Mouse (Mus musculus) embryonic facial prominence, embryonic 14.5 days (tissue): ENCODE results near the gene Ikzf4. TPM values are rescaled to one million over a fixed set of nuclear protein-coding genes. Genes with fewer than 3 reads are reported as not detected.

Experiments used
- microRNA-seq: library from miRNA; unstranded; fragments of <30 nt; microRNA quantifications from one replicate; pipeline ENCODE4, GENCODE M21; 2016; ENCODE audit warnings: borderline number of aligned reads
- polyA plus RNA-seq: library from polyadenylated mRNA; unstranded; fragments of >200 nt; fragmentation: Nextera tagmentation; extraction: Ambion mirVana; gene quantifications from 2 replicates; pipeline ENCODE4 v1.2.1, GENCODE M21; 2014

Gene Ikzf4
- polyA plus RNA-seq, 1 experiment from 2014 or later: 2.2 TPM

Small RNAs within 50 kb of the gene (microRNA-seq; reads per million reads assigned to microRNA genes)
- gene Mir6917: 1.2 reads per million

Other genes with a start within 250 kb of the Ikzf4 start
- gene Slc39a5, start 244.8 kb downstream of the Ikzf4 start, polyA plus RNA-seq: 0.11 and 0.13 TPM in 2 replicates
- gene Nabp2, start 234.5 kb downstream of the Ikzf4 start, polyA plus RNA-seq: 61.9 and 63.3 TPM in 2 replicates
- 35.2 and 36.1 TPM in 2 replicates for gene Rnf41, start 234.3 kb downstream of the Ikzf4 start, polyA plus RNA-seq
- gene Smarcc2, start 186.7 kb downstream of the Ikzf4 start, polyA plus RNA-seq: 84.1 and 91.4 TPM in 2 replicates
- gene Myl6, start 151.8 kb downstream of the Ikzf4 start, polyA plus RNA-seq: 1,095 and 1,174 TPM in 2 replicates
- 5.6 and 6.8 TPM in 2 replicates for gene Myl6b, start 147.3 kb downstream of the Ikzf4 start, polyA plus RNA-seq
- gene Esyt1, start 120.1 kb downstream of the Ikzf4 start, polyA plus RNA-seq: 44.2 and 46.8 TPM in 2 replicates
- 11.4 and 12.5 TPM in 2 replicates for gene Zc3h10, start 98.2 kb downstream of the Ikzf4 start, polyA plus RNA-seq
- gene Rpl41, start 96.7 kb downstream of the Ikzf4 start, polyA plus RNA-seq: 4,564 and 5,119 TPM in 2 replicates
- 187 and 202 TPM in 2 replicates for gene Pa2g4, start 80.0 kb downstream of the Ikzf4 start, polyA plus RNA-seq
- gene Erbb3, start 56.3 kb downstream of the Ikzf4 start, polyA plus RNA-seq: 22.5 and 22.7 TPM in 2 replicates
- 1,114 and 1,162 TPM in 2 replicates for gene Rps26, start 19.2 kb downstream of the Ikzf4 start, polyA plus RNA-seq
- gene Suox, start 28.1 kb upstream of the Ikzf4 start, polyA plus RNA-seq: 11.1 and 14.4 TPM in 2 replicates
- 74.7 and 75.4 TPM in 2 replicates for gene Rab5b, start 50.3 kb upstream of the Ikzf4 start, polyA plus RNA-seq
- gene Pmel, start 58.2 kb upstream of the Ikzf4 start, polyA plus RNA-seq: 14.0 and 14.6 TPM in 2 replicates
- 99.2 and 105 TPM in 2 replicates for gene Cdk2, start 59.0 kb upstream of the Ikzf4 start, polyA plus RNA-seq
- gene Dgka, start 98.9 kb upstream of the Ikzf4 start, polyA plus RNA-seq: 16.7 and 17.0 TPM in 2 replicates
- gene Pym1, start 101.9 kb upstream of the Ikzf4 start, polyA plus RNA-seq: 27.1 and 34.7 TPM in 2 replicates
- gene Mmp19, start 144.9 kb upstream of the Ikzf4 start, polyA plus RNA-seq: 1.4 and 1.8 TPM in 2 replicates
- 42.7 and 47.9 TPM in 2 replicates for gene Dnajc14, start 158.1 kb upstream of the Ikzf4 start, polyA plus RNA-seq
- 13.7 and 14.9 TPM in 2 replicates for gene Tmem198b, start 158.4 kb upstream of the Ikzf4 start, polyA plus RNA-seq
- 185 and 194 TPM in 2 replicates for gene Sarnp, start 171.3 kb upstream of the Ikzf4 start, polyA plus RNA-seq
- 49.0 and 49.5 TPM in 2 replicates for gene Ormdl2, start 175.7 kb upstream of the Ikzf4 start, polyA plus RNA-seq
- gene Gdf11, start 245.7 kb upstream of the Ikzf4 start, polyA plus RNA-seq: 4.7 and 5.0 TPM in 2 replicates